Mouse (Mus musculus) C2C12 (cell line): ENCODE measurements at regions not wholly inside any gene's neighbourhood (a gene's known extent, or its start where the extent isn't known, plus 50 kb on each side); places are given as distances from the start of the nearest gene placed in this dataset.

Experiments used
- H3K27me3 ChIP-seq: one replicate; pipeline ENCODE4 v1.6.1; 2011; ENCODE audit not compliant: control insufficient read depth, insufficient read depth, insufficient read length
- H3K36me3 ChIP-seq: one replicate; pipeline ENCODE4 v1.6.1; 2011; ENCODE audit not compliant: control insufficient read depth, insufficient read depth
- H3K4me3 ChIP-seq: one replicate; pipeline ENCODE4 v1.5.1; 2011; ENCODE audit warnings: mild to moderate bottlenecking, control low read depth; ENCODE audit not compliant: poor library complexity, insufficient read depth, severe bottlenecking
- H3K79me2 ChIP-seq: one replicate; pipeline ENCODE4 v1.6.1; 2011; ENCODE audit not compliant: control insufficient read depth, insufficient read depth
- H3K79me3 ChIP-seq: one replicate; pipeline ENCODE4 v1.6.1; 2011; ENCODE audit warnings: low read depth, control low read depth
- H3ac ChIP-seq: one replicate; pipeline ENCODE3; 2011; ENCODE audit warnings: low read depth; ENCODE audit not compliant: control insufficient read depth, insufficient read length
- CEBPB ChIP-seq: IDR thresholded peaks from one replicate; pipeline ENCODE4 v1.6.1; 2011; ENCODE audit warnings: low read depth, mild to moderate bottlenecking, control low read depth, moderate library complexity
- CTCF ChIP-seq: IDR thresholded peaks from one replicate; pipeline ENCODE4 v1.5.1; 2011; ENCODE audit not compliant: control insufficient read depth, insufficient read depth, insufficient read length
- FOSL1 ChIP-seq: IDR thresholded peaks from one replicate; pipeline ENCODE4 v1.8.0; 2011; ENCODE audit warnings: mild to moderate bottlenecking, low read length; ENCODE audit not compliant: poor library complexity, insufficient read depth, severe bottlenecking
- MAX ChIP-seq: IDR thresholded peaks from one replicate; pipeline ENCODE4 v1.6.1; 2011; ENCODE audit warnings: mild to moderate bottlenecking, control low read depth
- MYOD1 ChIP-seq: IDR thresholded peaks from one replicate; pipeline ENCODE4 v1.6.1; 2011; ENCODE audit warnings: low read depth; ENCODE audit not compliant: control insufficient read depth, insufficient read length
- MYOG ChIP-seq: IDR thresholded peaks from one replicate; pipeline ENCODE4 v1.6.1; 2011; ENCODE audit not compliant: control insufficient read depth, insufficient read length; ENCODE audit errors: extremely low read depth
- USF1 ChIP-seq: IDR thresholded peaks from one replicate; pipeline ENCODE4 v1.6.1; 2011; ENCODE audit warnings: low read depth, mild to moderate bottlenecking, control low read depth, moderate library complexity

DNA sequence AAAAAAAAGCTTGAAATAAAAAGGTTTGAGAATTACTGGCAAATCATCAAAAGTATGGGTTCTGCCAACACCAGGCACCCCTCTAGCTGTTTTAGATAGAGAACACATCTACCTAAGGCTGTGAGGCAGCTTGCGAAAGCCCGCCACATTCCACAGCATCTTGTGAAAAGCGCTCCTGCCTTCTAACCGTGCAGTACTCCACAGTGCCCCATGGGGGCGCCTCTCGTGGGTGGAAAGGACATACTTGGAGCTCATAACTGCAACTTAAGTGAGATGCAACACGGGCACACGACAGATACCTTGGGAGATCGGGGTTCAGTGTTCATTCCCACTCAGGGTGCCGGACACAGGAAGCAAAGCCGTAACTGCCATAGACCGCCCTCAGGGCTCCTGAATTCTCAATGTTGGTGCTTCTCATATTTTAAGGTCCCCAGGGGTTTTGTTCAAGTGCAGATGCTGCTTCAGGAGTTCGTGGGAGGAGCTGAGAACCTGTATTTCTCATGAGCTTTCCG is 149.9 kb downstream of the Hibadh start:
- Histone ChIP-seq H3K4me3 (no peak overlapping the region), H3K27me3 (no peaks in the 10 kb centered on the region), H3K36me3 (no peaks in the 10 kb centered on the region), H3K79me2 (no peaks in the 10 kb centered on the region), H3ac (no peak overlapping the region), H3K79me3 (no peaks in the 10 kb centered on the region)
- no peak for TF ChIP-seq FOSL1
- TF ChIP-seq MYOD1 = no peak
- no peak for TF ChIP-seq MYOG
- TF ChIP-seq MAX = no peak
- no peak for TF ChIP-seq CTCF
- no peak for TF ChIP-seq CEBPB
- no peak for TF ChIP-seq USF1

- Histone ChIP-seq H3K79me2 (no peaks in the 10 kb centered on the region), H3ac (no peak overlapping the region), H3K27me3 (no peaks in the 10 kb centered on the region), H3K79me3 (no peaks in the 10 kb centered on the region), H3K36me3 (no peaks in the 10 kb centered on the region), H3K4me3 (no peak overlapping the region)
- TF ChIP-seq USF1 (no peak), FOSL1 (no peak), CEBPB (no peak), MYOD1 (no peak), MAX (no peak), MYOG (no peak), CTCF (no peak)
These were observed 144.9 kb downstream of the Hibadh start for GRCm38 (mm10) chr6:52495301-52495700.

- no peaks in the 10 kb centered on the region for H3K79me2 ChIP-seq
- TF ChIP-seq FOSL1 (no peak), CEBPB (no peak), MAX (no peak), CTCF (no peak), USF1 (no peak), MYOG (no peak), MYOD1 (no peak)
- no peaks in the 10 kb centered on the region for H3K79me3 ChIP-seq
- no peaks in the 10 kb centered on the region for H3K36me3 ChIP-seq
- H3K27me3 ChIP-seq = no peaks in the 10 kb centered on the region
- H3ac ChIP-seq = no peak overlapping the region
- no peak overlapping the region for H3K4me3 ChIP-seq
These were observed 144.3 kb downstream of the Hibadh start for GRCm38 (mm10) chr6:52495855-52496254.
